19 mouse cellular contexts compared by ENCODE assay signal in the genomic region with DNA sequence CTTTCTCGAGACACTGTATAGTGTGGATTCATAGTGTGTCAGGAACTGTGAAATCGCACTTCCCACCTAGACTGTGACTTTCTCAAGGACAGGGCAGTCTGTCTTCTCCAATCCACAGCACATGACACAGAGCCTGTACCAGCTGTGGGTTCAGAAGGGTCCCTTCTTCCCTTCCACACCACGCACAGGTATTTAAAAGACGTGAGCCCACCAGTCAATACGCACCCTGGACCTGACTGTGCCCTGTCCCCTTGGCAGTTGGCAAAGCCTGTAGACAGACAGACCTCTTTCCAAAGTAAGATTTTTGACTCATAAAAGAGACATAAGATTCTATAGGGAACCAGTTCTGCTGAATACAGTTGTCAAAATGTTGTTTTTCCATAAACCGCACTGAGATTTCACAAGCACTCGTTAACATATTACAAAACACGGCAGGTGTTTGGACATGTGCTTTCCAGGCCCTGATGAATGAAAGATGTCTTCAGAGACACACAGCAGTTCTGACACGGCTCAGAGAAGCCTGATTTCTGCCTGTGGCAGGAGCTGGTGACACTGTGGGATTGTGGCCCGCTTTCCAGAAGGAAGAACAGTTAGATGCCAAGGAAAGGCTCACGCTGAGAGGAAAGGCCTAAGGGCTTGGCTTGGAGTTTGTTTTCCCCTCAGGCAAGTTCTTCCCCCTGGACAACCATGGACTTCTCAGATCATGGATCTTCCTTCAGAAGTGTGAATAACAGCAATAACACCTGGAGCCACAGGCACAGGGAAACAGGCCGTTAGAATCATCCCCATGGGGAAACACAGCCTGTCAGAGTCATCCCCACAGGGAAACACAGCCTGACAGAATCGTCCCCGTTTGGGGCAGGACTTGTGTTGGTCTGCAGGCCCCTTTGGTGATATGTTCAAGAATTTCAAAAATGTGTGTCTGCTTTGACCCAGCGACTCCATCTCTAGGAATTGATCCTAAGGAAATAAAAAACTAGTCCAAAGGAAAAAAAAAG. TPM values are rescaled to one million over a fixed set of nuclear protein-coding genes. Genes with fewer than 3 reads are reported as not detected.
DNase-seq lines count a peak whose midpoint lies in the region; ATAC-seq and TF ChIP-seq lines count a peak whose summit lies in the region.
"Had no signal": no experiment of that assay in that cellular context is flagged by ENCODE, and none has a peak within 500 bp of the region (broad histone marks: within the 10 kb centered on the region; RNA-seq: fewer than 3 reads in every experiment).

No protein-coding gene starts in this region.

- WGBS in forebrain, embryonic 15.5 days = 70% methylated on average over 15 of the region's 15 CpGs
- 72% methylated on average over 15 of the region's 15 CpGs for WGBS in forebrain, embryonic 13.5 days
- WGBS in kidney, postnatal 0 days = 66% methylated on average over 15 of the region's 15 CpGs
- WGBS in intestine, embryonic 16.5 days = 61% methylated on average over 15 of the region's 15 CpGs
- WGBS in thymus, adult 2 months = 92% methylated on average over 15 of the region's 15 CpGs

- H3K4me3 ChIP-seq in forebrain, embryonic 15.5 days = no peak overlapping the region
- H3K4me3 ChIP-seq in forebrain, embryonic 13.5 days = no peak overlapping the region
- H3K4me3 ChIP-seq in kidney, postnatal 0 days (replicated peaks; ENCODE audit: low read depth, low read length) = no peak overlapping the region
- H3K4me3 ChIP-seq in intestine, embryonic 16.5 days (ENCODE audit: low read length) = no peak overlapping the region
- no peak overlapping the region for H3K4me3 ChIP-seq in thymus, adult 2 months (ENCODE audit: control insufficient read depth, insufficient read depth, low read length)
- H3K4me3 ChIP-seq: hindbrain, embryonic 15.5 days; neural tube, embryonic 12.5 days had no signal

- H3K9me3 ChIP-seq in forebrain, embryonic 15.5 days = no peaks in the 10 kb centered on the region
- H3K9me3 ChIP-seq in forebrain, embryonic 13.5 days (replicated peaks) = no peaks in the 10 kb centered on the region
- H3K9me3 ChIP-seq in kidney, postnatal 0 days (replicated peaks; ENCODE audit: low read length) = no peaks in the 10 kb centered on the region
- no peaks in the 10 kb centered on the region for H3K9me3 ChIP-seq in intestine, embryonic 16.5 days (ENCODE audit: control insufficient read depth, low read length)
- H3K9me3 ChIP-seq: hindbrain, embryonic 15.5 days; neural tube, embryonic 12.5 days had no signal

- no peak for ATAC-seq in forebrain, embryonic 15.5 days (replicated peaks)
- ATAC-seq in forebrain, embryonic 13.5 days = no peak
- ATAC-seq in kidney, postnatal 0 days (replicated peaks; ENCODE audit: low FRiP score, low read depth) = no peak
- no peak for ATAC-seq in intestine, embryonic 16.5 days
- ATAC-seq: midbrain, embryonic 16.5 days had no signal

- no peaks in the 10 kb centered on the region for H3K4me1 ChIP-seq in forebrain, embryonic 15.5 days
- no peaks in the 10 kb centered on the region for H3K4me1 ChIP-seq in forebrain, embryonic 13.5 days
- no peaks in the 10 kb centered on the region for H3K4me1 ChIP-seq in kidney, postnatal 0 days (replicated peaks; ENCODE audit: insufficient read depth, low read length)
- H3K4me1 ChIP-seq in intestine, embryonic 16.5 days (ENCODE audit: control insufficient read depth, insufficient read depth, low read length) = 0 out of 2 replicates have a peak, but pooled peaks cover 5% of the 10 kb centered on the region
- peaks cover 13% of the 10 kb centered on the region for H3K4me1 ChIP-seq in thymus, adult 2 months (replicated peaks; ENCODE audit: control insufficient read depth, insufficient read depth, low read length)
- H3K4me1 ChIP-seq: hindbrain, embryonic 15.5 days; neural tube, embryonic 12.5 days had no signal

- H3K27ac ChIP-seq in forebrain, embryonic 15.5 days (replicated peaks) = peak overlapping the region; percentile 17; the same call in 1 of the 2 replicates
- no peak overlapping the region for H3K27ac ChIP-seq in forebrain, embryonic 13.5 days
- H3K27ac ChIP-seq in kidney, postnatal 0 days = peak overlapping the region; percentile 47; the same call in 1 of the 2 replicates
- H3K27ac ChIP-seq in intestine, embryonic 16.5 days (ENCODE audit: low read length) = 0 out of 2 replicates have a peak overlapping the region, but pooled peaks have one; percentile 38
- no peak overlapping the region for H3K27ac ChIP-seq in thymus, adult 2 months (ENCODE audit: control insufficient read depth, insufficient read depth, low read length)
- H3K27ac ChIP-seq: hindbrain, embryonic 15.5 days; neural tube, embryonic 12.5 days had no signal

- H3K27me3 ChIP-seq in forebrain, embryonic 15.5 days = no peaks in the 10 kb centered on the region
- no peaks in the 10 kb centered on the region for H3K27me3 ChIP-seq in forebrain, embryonic 13.5 days
- H3K27me3 ChIP-seq in kidney, postnatal 0 days (ENCODE audit: insufficient read depth, low read length) = no peaks in the 10 kb centered on the region
- H3K27me3 ChIP-seq in intestine, embryonic 16.5 days (replicated peaks; ENCODE audit: control insufficient read depth, insufficient read depth, low read length) = no peaks in the 10 kb centered on the region
- H3K27me3 ChIP-seq in thymus, adult 2 months (ENCODE audit: control insufficient read depth, insufficient read depth, low read length) = no peaks in the 10 kb centered on the region
- H3K27me3 ChIP-seq: hindbrain, embryonic 15.5 days; neural tube, embryonic 12.5 days had no signal

- H3K9ac ChIP-seq in forebrain, embryonic 15.5 days (replicated peaks) = no peak overlapping the region
- no peak overlapping the region for H3K9ac ChIP-seq in forebrain, embryonic 13.5 days
- H3K9ac ChIP-seq in kidney, postnatal 0 days (ENCODE audit: low read depth, low read length) = no peak overlapping the region
- H3K9ac ChIP-seq in intestine, embryonic 16.5 days (ENCODE audit: low read depth, low read length) = no peak overlapping the region
- H3K9ac ChIP-seq: hindbrain, embryonic 15.5 days; neural tube, embryonic 12.5 days had no signal

- no peak overlapping the region for H3K4me2 ChIP-seq in forebrain, embryonic 15.5 days (replicated peaks)
- no peak overlapping the region for H3K4me2 ChIP-seq in forebrain, embryonic 13.5 days
- no peak overlapping the region for H3K4me2 ChIP-seq in kidney, postnatal 0 days (ENCODE audit: low read length)
- H3K4me2 ChIP-seq in intestine, embryonic 16.5 days (ENCODE audit: low read depth, low read length) = no peak overlapping the region
- H3K4me2 ChIP-seq: hindbrain, embryonic 15.5 days; neural tube, embryonic 12.5 days had no signal

- DNase-seq in kidney, postnatal 0 days (ENCODE audit: low spot score) = no peak
- no peak for DNase-seq in kidney, adult 11 months
- DNase-seq in lung, postnatal 36 days = peak; percentile 30
- no peak for DNase-seq in lung, postnatal 10 days
- no peak for DNase-seq in thymus, adult 2 months
- DNase-seq: adrenal gland, adult 2 months; cerebellum, adult 9-10 months; gastrocnemius, postnatal 14 days; kidney, postnatal 36 days; layer of hippocampus, postnatal 36 days; left cerebral cortex, postnatal 4 days; lung, postnatal 4 days; thymus, adult 18-20 months had no signal

- no peak for TF ChIP-seq POLR2A in thymus, adult 2 months (IDR thresholded peaks at IDR 0.05; ENCODE audit: control insufficient read depth, extremely low read depth, insufficient read depth, low read length, poor library complexity)

- TF ChIP-seq CTCF in kidney, postnatal 0 days (IDR thresholded peaks at IDR 0.05; ENCODE audit: low read depth) = no peak
- TF ChIP-seq CTCF in thymus, adult 2 months (IDR thresholded peaks at IDR 0.05; ENCODE audit: borderline replicate concordance, control insufficient read depth, extremely low read depth, insufficient read depth, low read length, poor library complexity) = no peak

- no peaks in the 10 kb centered on the region for H3K36me3 ChIP-seq in forebrain, embryonic 15.5 days
- H3K36me3 ChIP-seq in forebrain, embryonic 13.5 days (ENCODE audit: poor library complexity, severe bottlenecking) = no peaks in the 10 kb centered on the region
- no peaks in the 10 kb centered on the region for H3K36me3 ChIP-seq in kidney, postnatal 0 days (ENCODE audit: insufficient read depth, low read length)
- H3K36me3 ChIP-seq in intestine, embryonic 16.5 days (ENCODE audit: control insufficient read depth, insufficient read depth, low read length) = no peaks in the 10 kb centered on the region
- no peaks in the 10 kb centered on the region for H3K36me3 ChIP-seq in thymus, adult 2 months (ENCODE audit: control insufficient read depth, insufficient read depth, low read length)
- H3K36me3 ChIP-seq: hindbrain, embryonic 15.5 days; neural tube, embryonic 12.5 days had no signal

RNA-seq across cellular contexts. Expression of gene Lrrc32, which starts 22.2 kb away (rescaled TPM):
- polyA plus RNA-seq in forebrain, embryonic 15.5 days (2015; fragmentation: Nextera tagmentation; extraction: Ambion mirVana) = 2.3 and 2.4 TPM in 2 replicates
- 1.8 and 2.1 TPM in 2 replicates for polyA plus RNA-seq in forebrain, embryonic 13.5 days (2015; fragmentation: Nextera tagmentation; extraction: Ambion mirVana)
- 13.8 and 15.1 TPM in 2 replicates for polyA plus RNA-seq in kidney, postnatal 0 days (2015; fragmentation: Nextera tagmentation; extraction: Ambion mirVana)
- 11.3 and 13.7 TPM in 2 replicates for polyA plus RNA-seq in intestine, embryonic 16.5 days (2015; fragmentation: Nextera tagmentation; extraction: Ambion mirVana)
- 6.2 and 7.2 TPM in 2 replicates for polyA plus RNA-seq in thymus, adult 2 months (2012; rRNA removed)

Comparison
In these comparisons a context has a peak if more than half of its experiments do, and no peak if none do; other contexts are left out.
1. H3K27ac ChIP-seq: peak in forebrain, embryonic 15.5 days (single experiment), kidney, postnatal 0 days (single experiment) and intestine, embryonic 16.5 days (single experiment); none in forebrain, embryonic 13.5 days (single experiment) and thymus, adult 2 months (single experiment).